Mouse (Mus musculus): ENCODE measurements around the gene Tra2b.
"Not testable (repeated sequence)": the region's sequence is repeated elsewhere in the genome, so short reads cannot be mapped to it uniquely, and the experiment has no call there.

Tra2b gene

GRCm38 (mm10) chr16:22241376-22242238 lies 24.2 kb downstream of the Tra2b start:
- DNase-seq, result no peak

- DNase-seq, result no peak
Measured at GRCm38 (mm10) chr16:22240856-22241255, 24.9 kb downstream of the Tra2b start.

- DNase-seq, result no peak
Measured at GRCm38 (mm10) chr16:22239978-22240377, 25.8 kb downstream of the Tra2b start.

GRCm38 (mm10) chr16:22238928-22239620 lies 26.7 kb downstream of the Tra2b start:
- DNase-seq, result no peak

- DNase-seq, result not testable (repeated sequence)
Measured at GRCm38 (mm10) chr16:22238402-22238801, 27.4 kb downstream of the Tra2b start.

- DNase-seq, result no peak
Measured at GRCm38 (mm10) chr16:22236814-22237213, 29.0 kb downstream of the Tra2b start.

- no peak for DNase-seq
Measured at GRCm38 (mm10) chr16:22234535-22234934, 31.3 kb downstream of the Tra2b start.

GRCm38 (mm10) chr16:22230276-22230675 lies 35.5 kb downstream of the Tra2b start:
- DNase-seq, result not testable (repeated sequence)

- DNase-seq, result no peak
Measured at GRCm38 (mm10) chr16:22203501-22203900, 62.3 kb downstream of the Tra2b start.

GRCm38 (mm10) chr16:22201858-22202257 lies 63.9 kb downstream of the Tra2b start:
- DNase-seq, result no peak

- no peak for DNase-seq
Measured at GRCm38 (mm10) chr16:22200476-22200875, 65.3 kb downstream of the Tra2b start.
